Mouse (Mus musculus): ENCODE data around the gene Vmn1r232. TPM values are rescaled to one million over a fixed set of nuclear protein-coding genes. Genes with fewer than 3 reads are reported as not detected.

Gene Vmn1r232
- not detected for polyA plus RNA-seq (2015; fragmentation: Illumina TruSeq; extraction: RNeasy Lipid Tissue Mini Kit (QIAGEN cat#74804); ENCODE audit: insufficient read depth, low replicate concordance)

DNA sequence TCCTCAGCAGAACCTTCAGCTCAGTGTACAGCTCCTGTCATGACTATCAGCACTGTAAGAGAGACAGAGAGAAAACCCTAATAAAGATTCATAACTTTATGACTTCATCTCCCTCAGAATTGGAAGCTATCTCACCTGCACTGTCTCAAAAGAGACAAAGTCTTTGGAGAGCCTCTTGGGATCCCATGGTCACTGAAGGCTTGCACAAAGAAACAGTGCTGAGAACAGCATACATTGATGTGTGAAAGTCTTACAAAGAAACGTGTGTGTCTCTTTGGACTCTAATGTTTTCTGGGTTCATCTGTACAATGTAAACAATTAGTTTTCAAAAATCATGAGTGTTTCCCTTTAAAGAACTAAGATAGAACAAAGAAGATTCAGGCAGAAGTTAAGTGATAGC is at the start of gene Vmn1r232:
Vmn1r232 (minus strand) TSS at position 101 of the 400 bp plus-strand sequence.

DNA sequence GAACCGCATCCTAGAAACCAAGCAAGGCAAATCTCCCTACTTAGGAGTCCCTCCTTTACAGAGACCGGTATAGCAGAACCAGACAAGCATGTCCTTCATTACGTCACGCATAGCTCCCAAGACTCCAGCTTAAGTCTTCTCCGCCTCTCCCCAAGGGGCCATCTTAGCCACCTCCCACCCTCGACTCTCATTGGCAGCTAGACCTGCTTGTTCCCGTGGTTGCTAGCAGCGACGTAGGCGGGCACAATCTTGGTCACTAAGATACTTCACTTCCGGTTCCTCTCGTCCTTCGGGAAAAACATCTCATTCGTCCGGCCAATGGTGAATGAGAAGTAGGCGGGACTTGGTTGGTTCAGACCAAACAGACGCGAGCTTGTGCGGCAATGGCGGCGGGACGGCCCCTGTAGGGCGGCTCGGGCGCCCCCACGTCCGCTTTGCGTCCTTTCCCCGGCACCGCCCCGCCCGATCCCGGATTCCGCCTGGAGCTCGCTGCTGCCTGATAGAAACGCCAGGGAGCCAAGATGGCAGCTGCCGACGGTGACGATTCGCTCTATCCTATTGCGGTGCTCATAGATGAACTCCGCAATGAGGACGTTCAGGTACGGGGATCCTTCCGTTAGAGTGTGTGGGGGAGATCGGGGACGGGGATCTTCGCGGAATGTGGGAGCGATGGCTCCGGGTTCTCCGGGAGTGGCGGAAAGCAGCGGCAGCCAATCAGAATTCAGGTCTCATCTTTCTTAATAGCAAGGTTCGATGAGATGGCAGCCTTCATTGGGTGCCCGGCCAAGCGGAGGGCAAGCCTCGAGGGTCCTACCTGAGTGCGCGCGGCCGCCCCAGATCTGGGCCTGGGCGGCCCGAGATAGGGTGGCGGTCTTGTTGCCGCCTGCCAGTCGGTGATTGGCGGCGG is 25.7 kb upstream of the Vmn1r232 start, which contains the start of gene Ppp2r1a:
Ppp2r1a (plus strand) TSS at position 327 of the 907 bp plus-strand sequence.

DNA sequence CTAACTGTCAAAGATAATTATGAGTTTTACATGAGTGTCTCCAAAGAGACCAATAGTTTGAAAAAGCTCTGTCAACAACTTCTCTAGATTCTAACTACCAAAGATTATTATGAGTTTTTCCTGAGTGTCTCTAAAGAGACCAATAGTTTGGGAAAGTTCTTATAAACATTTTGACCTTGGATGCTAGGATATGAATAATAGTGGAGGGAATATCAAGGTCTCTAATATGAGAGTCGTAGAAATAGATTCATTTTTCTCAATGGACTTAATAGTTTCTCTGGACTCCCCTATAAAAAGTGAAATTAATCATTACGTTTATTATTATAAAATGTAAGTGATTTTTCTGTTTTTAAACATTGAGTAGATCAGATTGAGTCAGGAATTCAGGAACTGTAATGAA is 14.5 kb downstream of the Vmn1r232 start, which contains the start of gene Vmn1r231:
Vmn1r231 (minus strand) TSS at position 101 of the 400 bp plus-strand sequence.

Other genes starting within 250 kb of the Vmn1r232 start
- gene Vmn1r226, start 236.9 kb downstream of the Vmn1r232 start, polyA plus RNA-seq (2015; fragmentation: Illumina TruSeq; extraction: RNeasy Lipid Tissue Mini Kit (QIAGEN cat#74804); ENCODE audit: insufficient read depth, low replicate concordance) = not detected
- gene Vmn1r227, start 189.9 kb downstream of the Vmn1r232 start, polyA plus RNA-seq (2015; fragmentation: Illumina TruSeq; extraction: RNeasy Lipid Tissue Mini Kit (QIAGEN cat#74804); ENCODE audit: insufficient read depth, low replicate concordance) = not detected
- not detected for gene Vmn1r228, start 133.6 kb downstream of the Vmn1r232 start, polyA plus RNA-seq (2015; fragmentation: Illumina TruSeq; extraction: RNeasy Lipid Tissue Mini Kit (QIAGEN cat#74804); ENCODE audit: insufficient read depth, low replicate concordance)
- gene Vmn1r229, start 108.2 kb downstream of the Vmn1r232 start, polyA plus RNA-seq (2015; fragmentation: Illumina TruSeq; extraction: RNeasy Lipid Tissue Mini Kit (QIAGEN cat#74804); ENCODE audit: insufficient read depth, low replicate concordance) = not detected
- not detected for gene Vmn1r230, start 79.3 kb downstream of the Vmn1r232 start, polyA plus RNA-seq (2015; fragmentation: Illumina TruSeq; extraction: RNeasy Lipid Tissue Mini Kit (QIAGEN cat#74804); ENCODE audit: insufficient read depth, low replicate concordance)
- gene Vmn1r231, start 14.6 kb downstream of the Vmn1r232 start, polyA plus RNA-seq (2015; fragmentation: Illumina TruSeq; extraction: RNeasy Lipid Tissue Mini Kit (QIAGEN cat#74804); ENCODE audit: insufficient read depth, low replicate concordance) = not detected
- 136 TPM for gene Ppp2r1a, start 25.6 kb upstream of the Vmn1r232 start, polyA plus RNA-seq (2015; fragmentation: Illumina TruSeq; extraction: RNeasy Lipid Tissue Mini Kit (QIAGEN cat#74804); ENCODE audit: insufficient read depth, low replicate concordance)
- not detected for gene Vmn1r233, start 76.8 kb upstream of the Vmn1r232 start, polyA plus RNA-seq (2015; fragmentation: Illumina TruSeq; extraction: RNeasy Lipid Tissue Mini Kit (QIAGEN cat#74804); ENCODE audit: insufficient read depth, low replicate concordance)
- gene Zfp160, start 89.2 kb upstream of the Vmn1r232 start, polyA plus RNA-seq (2015; fragmentation: Illumina TruSeq; extraction: RNeasy Lipid Tissue Mini Kit (QIAGEN cat#74804); ENCODE audit: insufficient read depth, low replicate concordance) = 45.3 TPM